Mouse (Mus musculus) liver, embryonic 11.5 days (tissue): Measurements from ENCODE around the gene Gm21858. TPM values are rescaled to one million over a fixed set of nuclear protein-coding genes. Genes with fewer than 3 reads are reported as not detected.
"Not testable (repeated sequence)": the region's sequence is repeated elsewhere in the genome, so short reads cannot be mapped to it uniquely, and the experiment has no call there.

Experiments used
- ATAC-seq: fragments of 200-750 bp; cut with Nextera tagmentation; replicated peaks from 2 replicates; pipeline ENCODE4 v1.8.0; 2017; ENCODE audit warnings: moderate number of reproducible peaks, mild to moderate bottlenecking, moderate TSS enrichment, moderate library complexity; ENCODE audit not compliant: low FRiP score
- DNase-seq: peaks from one replicate; pipeline ENCODE4 v3.0.0-alpha.2; 2017; ENCODE audit warnings: low spot score
- H3K27ac ChIP-seq: fragments of 300-500 bp; sonication (generic); 2 replicates; pipeline ENCODE4 v1.5.1; 2014; ENCODE audit warnings: mild to moderate bottlenecking, low read depth, low read length, control low read depth
- H3K27me3 ChIP-seq: fragments of 300-500 bp; sonication (generic); replicated peaks from 2 replicates; pipeline ENCODE4 v1.6.1; 2014; ENCODE audit warnings: low read length, mixed read lengths; ENCODE audit not compliant: control insufficient read depth, insufficient read depth
- H3K36me3 ChIP-seq: fragments of 300-500 bp; sonication (generic); 2 replicates; pipeline ENCODE4 v1.6.1; 2014; ENCODE audit warnings: mild to moderate bottlenecking, low read length, moderate library complexity, mixed read lengths; ENCODE audit not compliant: control insufficient read depth, insufficient read depth
- H3K4me1 ChIP-seq: fragments of 300-500 bp; sonication (generic); replicated peaks from 2 replicates; pipeline ENCODE4 v1.6.1; 2014; ENCODE audit warnings: low read length, mixed read lengths; ENCODE audit not compliant: control insufficient read depth, insufficient read depth
- H3K4me2 ChIP-seq: fragments of 300-500 bp; sonication (generic); 2 replicates; pipeline ENCODE4 v1.6.1; 2014; ENCODE audit warnings: mild to moderate bottlenecking, control low read depth, moderate library complexity
- H3K4me3 ChIP-seq: fragments of 300-500 bp; sonication (generic); 2 replicates; pipeline ENCODE4 v1.5.1; 2014; ENCODE audit warnings: low read depth, low read length, control low read depth
- H3K9ac ChIP-seq: fragments of 300-500 bp; sonication (generic); 2 replicates; pipeline ENCODE4 v1.6.1; 2014; ENCODE audit warnings: low read depth, low read length, control low read depth
- H3K9me3 ChIP-seq: fragments of 300-500 bp; sonication (generic); 2 replicates; pipeline ENCODE4 v1.6.1; 2016; ENCODE audit warnings: low read length, inconsistent platforms, mixed read lengths; ENCODE audit not compliant: control insufficient read depth
- WGBS: fragments of 180-500 bp; shearing (Covaris S2); extraction: QIAGEN DNeasy Blood & Tissue Kit; methylation state at CpG from one replicate; pipeline ENCODE4 v1.1.7; 2014; 5-methylcytosine and 5-hydroxymethylcytosine counted together
- polyA plus RNA-seq: library from polyadenylated mRNA; unstranded; fragments of >200 nt; fragmentation: Nextera tagmentation; extraction: Ambion mirVana; gene quantifications from 2 replicates; pipeline ENCODE4 v1.2.1, GENCODE M21; 2014

Gm21858 gene
- not detected in 2 replicates for polyA plus RNA-seq

GRCm38 (mm10) chrY:55731456-55731855, at the start of gene Gm21858:
Gm21858 (plus strand) TSS chrY:55731756.
- H3K9ac ChIP-seq, H3K9me3 ChIP-seq, H3K4me2 ChIP-seq, H3K36me3 ChIP-seq, H3K27me3 ChIP-seq, ATAC-seq, H3K4me3 ChIP-seq, H3K27ac ChIP-seq, DNase-seq, H3K4me1 ChIP-seq: not testable (repeated sequence)
- no CpG with 5 or more reads among the region's 6 CpGs for WGBS
